Mouse (Mus musculus) layer of hippocampus, adult 11-12 months (tissue): ENCODE results near the gene Paxx.
A peak's percentile ranks its signal among the peaks of the same experiment; 100 is the strongest.

ENCODE experiments used
- DNase-seq: peaks from one replicate; pipeline ENCODE4 v3.0.0; 2022; ENCODE audit warnings: low spot score

Paxx gene

GRCm38 (mm10) chr2:25460551-25461309 lies at the start of gene Paxx:
Gene Paxx (minus strand): TSS chr2:25461094.
- peak; percentile 95 for DNase-seq

- DNase-seq: no peak
Observed at GRCm38 (mm10) chr2:25509912-25510311, 49.0 kb upstream of the Paxx start.

GRCm38 (mm10) chr2:25506964-25507363 lies 46.1 kb upstream of the Paxx start:
- no peak for DNase-seq

GRCm38 (mm10) chr2:25505860-25506259 lies 45.0 kb upstream of the Paxx start:
- DNase-seq: no peak

GRCm38 (mm10) chr2:25505000-25505399 lies 44.1 kb upstream of the Paxx start:
- no peak for DNase-seq

- no peak for DNase-seq
Observed at GRCm38 (mm10) chr2:25504538-25504937, 43.6 kb upstream of the Paxx start.

- no peak for DNase-seq
Observed at GRCm38 (mm10) chr2:25502726-25503125, 41.8 kb upstream of the Paxx start.

GRCm38 (mm10) chr2:25501593-25502486 lies 40.9 kb upstream of the Paxx start, which contains the start of gene C8g:
Gene C8g (minus strand): TSS chr2:25501719.
- no peak for DNase-seq

GRCm38 (mm10) chr2:25500576-25501405 lies 39.9 kb upstream of the Paxx start, which contains the start of gene Fbxw5:
Gene Fbxw5 (plus strand): TSS chr2:25500750.
- DNase-seq: peak; percentile 81

- DNase-seq: no peak
Observed at GRCm38 (mm10) chr2:25500071-25500575, 39.2 kb upstream of the Paxx start.

- no peak for DNase-seq
Observed at GRCm38 (mm10) chr2:25498622-25499478, 38.0 kb upstream of the Paxx start.

- DNase-seq: no peak
Observed at GRCm38 (mm10) chr2:25497846-25498575, 37.1 kb upstream of the Paxx start.

GRCm38 (mm10) chr2:25496462-25496861 lies 35.6 kb upstream of the Paxx start:
- no peak for DNase-seq

GRCm38 (mm10) chr2:25493476-25493961 lies 32.6 kb upstream of the Paxx start, which contains the start of gene Lcn12:
Gene Lcn12 (minus strand): TSS chr2:25493911.
- no peak for DNase-seq

- DNase-seq: no peak
Observed at GRCm38 (mm10) chr2:25492988-25493387, 32.1 kb upstream of the Paxx start.

- no peak for DNase-seq
Observed at GRCm38 (mm10) chr2:25488671-25489068, 27.8 kb upstream of the Paxx start.

- DNase-seq: no peak
Observed at GRCm38 (mm10) chr2:25487965-25488670, 27.2 kb upstream of the Paxx start.

GRCm38 (mm10) chr2:25484901-25485647 lies 24.2 kb upstream of the Paxx start:
- DNase-seq: no peak
